Mouse (Mus musculus): ENCODE results near the gene Lrrfip1.

Lrrfip1 gene

GRCm38 (mm10) chr1:90998891-90999611 is 514 bp downstream of the Lrrfip1 start:
- no peak for DNase-seq (ENCODE audit: low spot score)

- no peak for DNase-seq (ENCODE audit: low spot score)
Observed at GRCm38 (mm10) chr1:90999911-91000601, 1.5 kb downstream of the Lrrfip1 start.

DNA sequence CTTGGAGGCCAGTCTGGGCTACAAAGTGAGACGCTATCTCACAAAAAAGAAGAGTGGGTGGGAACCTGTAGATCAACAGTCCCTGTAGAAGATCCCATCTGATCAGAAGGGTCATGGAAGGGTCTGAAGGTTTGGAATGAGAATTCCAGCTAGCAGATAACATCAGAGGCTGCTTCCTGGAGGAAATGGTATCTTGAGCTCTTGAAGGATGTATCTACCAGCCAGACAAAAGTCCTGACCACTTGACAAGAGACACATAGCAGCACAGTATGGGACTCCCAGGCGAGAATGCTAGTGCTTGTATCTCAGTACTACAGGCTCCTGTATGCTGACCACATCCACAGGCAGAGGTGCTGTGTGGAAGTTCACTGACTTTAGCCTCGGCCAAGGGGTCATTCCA is 2.6 kb downstream of the Lrrfip1 start:
- no peak for DNase-seq (ENCODE audit: low spot score)

GRCm38 (mm10) chr1:91001871-91002539 is 3.5 kb downstream of the Lrrfip1 start:
- no peak for DNase-seq (ENCODE audit: low spot score)

- no peak for DNase-seq (ENCODE audit: low spot score)
Observed at GRCm38 (mm10) chr1:91002641-91003040, 4.1 kb downstream of the Lrrfip1 start.

- no peak for DNase-seq (ENCODE audit: low spot score)
Observed at GRCm38 (mm10) chr1:91003522-91004253, 5.2 kb downstream of the Lrrfip1 start.

DNA sequence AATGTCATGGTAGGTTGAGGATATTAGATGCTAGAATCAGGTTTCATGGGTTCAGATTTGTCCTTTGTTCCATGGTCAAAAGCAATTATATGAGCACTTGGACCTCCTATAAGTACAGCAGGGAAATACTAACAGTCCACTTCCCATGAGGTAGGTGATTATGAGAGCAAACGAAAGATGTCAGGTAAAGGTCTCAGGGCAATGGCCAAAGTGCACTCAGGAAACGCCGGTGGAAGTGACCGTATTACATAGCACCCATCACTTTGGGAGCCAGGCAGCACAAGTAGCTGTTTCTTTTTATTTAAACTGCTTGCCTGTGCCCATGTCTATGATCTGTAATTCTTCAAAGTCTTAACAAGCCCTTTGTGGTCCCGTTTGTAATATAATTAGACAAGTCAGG is 7.5 kb downstream of the Lrrfip1 start:
- no peak for DNase-seq (ENCODE audit: low spot score)

GRCm38 (mm10) chr1:91006708-91007107 is 8.2 kb downstream of the Lrrfip1 start:
- DNase-seq (ENCODE audit: low spot score) = no peak

DNA sequence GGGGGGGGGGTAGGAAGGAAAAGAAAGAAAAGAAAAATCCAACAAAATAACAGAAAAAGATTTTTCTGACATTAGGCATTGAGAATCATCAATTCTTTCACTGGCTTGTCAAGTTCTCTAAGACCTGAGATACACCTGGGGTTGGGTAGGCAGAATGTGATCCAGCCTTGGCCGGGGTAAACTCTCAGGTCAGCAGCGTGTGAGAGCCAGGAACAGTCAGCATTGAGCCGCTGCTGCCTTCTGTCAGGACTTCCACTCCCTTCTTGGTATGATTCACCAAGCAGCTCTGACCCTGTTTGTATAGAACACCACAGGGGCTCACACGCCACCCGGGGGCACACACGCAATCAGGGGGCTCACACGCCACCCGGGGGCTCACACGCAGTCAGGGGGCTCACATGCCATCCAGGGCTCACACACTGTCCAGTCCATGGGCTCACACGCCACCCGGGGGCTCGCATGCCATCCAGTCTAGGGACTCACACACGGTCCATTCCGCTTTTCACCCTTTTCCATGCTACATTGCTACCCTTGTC is 9.7 kb downstream of the Lrrfip1 start:
- DNase-seq (ENCODE audit: low spot score) = no peak

- no peak for DNase-seq (ENCODE audit: low spot score)
Observed at GRCm38 (mm10) chr1:91008746-91009145, 10.2 kb downstream of the Lrrfip1 start.

- DNase-seq (ENCODE audit: low spot score) = no peak
Observed at GRCm38 (mm10) chr1:91009266-91009665, 10.7 kb downstream of the Lrrfip1 start.

- DNase-seq (ENCODE audit: low spot score) = no peak
Observed at GRCm38 (mm10) chr1:91010216-91010615, 11.7 kb downstream of the Lrrfip1 start.

DNA sequence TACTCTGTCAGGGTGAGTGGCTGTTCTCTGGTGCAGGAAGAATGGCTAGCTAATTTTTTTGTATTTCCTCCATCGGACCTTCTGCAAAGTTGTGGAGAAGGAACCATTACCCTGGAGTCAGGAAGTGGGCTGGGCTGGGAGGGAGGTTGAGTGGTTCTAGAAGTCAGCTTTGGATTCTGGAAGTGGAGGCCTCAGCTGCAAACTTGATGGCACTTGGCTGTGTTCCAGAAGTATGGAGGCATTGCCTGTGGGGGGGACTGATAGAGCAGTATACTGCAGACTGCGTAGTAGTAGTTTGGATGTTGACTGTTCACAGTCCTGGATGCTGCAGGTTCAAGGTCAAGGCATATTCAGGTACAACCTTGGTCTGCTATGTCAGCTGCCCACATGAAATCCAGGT is 12.2 kb downstream of the Lrrfip1 start:
- no peak for DNase-seq (ENCODE audit: low spot score)

- no peak for DNase-seq (ENCODE audit: low spot score)
Observed at GRCm38 (mm10) chr1:91011336-91011735, 12.8 kb downstream of the Lrrfip1 start.

- no peak for DNase-seq (ENCODE audit: low spot score)
Observed at GRCm38 (mm10) chr1:91013803-91014202, 15.3 kb downstream of the Lrrfip1 start.

- no peak for DNase-seq (ENCODE audit: low spot score)
Observed at GRCm38 (mm10) chr1:91015571-91015970, 17.0 kb downstream of the Lrrfip1 start.

- no peak for DNase-seq (ENCODE audit: low spot score)
Observed at GRCm38 (mm10) chr1:91017111-91017758, 18.7 kb downstream of the Lrrfip1 start.

GRCm38 (mm10) chr1:91019346-91019745 is 20.8 kb downstream of the Lrrfip1 start:
- no peak for DNase-seq (ENCODE audit: low spot score)

- no peak for DNase-seq (ENCODE audit: low spot score)
Observed at GRCm38 (mm10) chr1:91021304-91021703, 22.8 kb downstream of the Lrrfip1 start.

- DNase-seq (ENCODE audit: low spot score) = no peak
Observed at GRCm38 (mm10) chr1:91022157-91022895, 23.8 kb downstream of the Lrrfip1 start.

- DNase-seq (ENCODE audit: low spot score) = no peak
Observed at GRCm38 (mm10) chr1:91023230-91023629, 24.7 kb downstream of the Lrrfip1 start.
